Mouse (Mus musculus) brain, embryonic 14.5 days (tissue): ENCODE data around the gene Fzd7. TPM values are rescaled to one million over a fixed set of nuclear protein-coding genes. Genes with fewer than 3 reads are reported as not detected.

ENCODE experiments used
- DNase-seq: peaks from one replicate; pipeline ENCODE4 v3.0.0-alpha.2; 2011; ENCODE audit warnings: low read depth
- CTCF ChIP-seq: fragments of 200-500 bp; IDR thresholded peaks from 2 replicates; pipeline ENCODE4 v1.5.1; 2012; ENCODE audit warnings: inconsistent platforms, mild to moderate bottlenecking, moderate library complexity, borderline replicate concordance; ENCODE audit not compliant: insufficient read depth, insufficient read length; ENCODE audit errors: extremely low read depth
- POLR2A ChIP-seq: fragments of 200-500 bp; IDR thresholded peaks from 2 replicates; pipeline ENCODE4 v1.6.1; 2012; ENCODE audit warnings: mild to moderate bottlenecking, inconsistent platforms, borderline replicate concordance; ENCODE audit not compliant: poor library complexity, insufficient read depth, insufficient read length, severe bottlenecking; ENCODE audit errors: extremely low read depth
- polyA plus RNA-seq: library from polyadenylated mRNA; depleted of rRNA; stranded (reverse); fragments of >200 nt; gene quantifications from 2 replicates; pipeline ENCODE4 v1.2.3, GENCODE M21; 2012

The Fzd7 gene
- polyA plus RNA-seq, 1 experiment: 10.7 TPM

GRCm38 (mm10) chr1:59450896-59451295 is 31.3 kb upstream of the Fzd7 start:
- no peak for DNase-seq
- TF ChIP-seq POLR2A: no peak
- TF ChIP-seq CTCF: no peak

GRCm38 (mm10) chr1:59451584-59451983 is 30.6 kb upstream of the Fzd7 start:
- DNase-seq: no peak
- no peak for TF ChIP-seq POLR2A
- TF ChIP-seq CTCF: no peak

GRCm38 (mm10) chr1:59456825-59457224 is 25.4 kb upstream of the Fzd7 start:
- TF ChIP-seq CTCF: no peak
- TF ChIP-seq POLR2A: no peak
- DNase-seq: peak; percentile 47

- TF ChIP-seq CTCF (no peak), POLR2A (no peak)
- no peak for DNase-seq
Observed at GRCm38 (mm10) chr1:59457873-59458272, 24.4 kb upstream of the Fzd7 start.

GRCm38 (mm10) chr1:59458886-59459285 is 23.3 kb upstream of the Fzd7 start:
- no peak for DNase-seq
- no peak for TF ChIP-seq CTCF
- TF ChIP-seq POLR2A: no peak

- TF ChIP-seq POLR2A (no peak), CTCF (no peak)
- peak; percentile 72 for DNase-seq
Observed at GRCm38 (mm10) chr1:59464696-59465639, 17.3 kb upstream of the Fzd7 start.

GRCm38 (mm10) chr1:59465640-59466008 is 16.6 kb upstream of the Fzd7 start:
- DNase-seq: no peak
- TF ChIP-seq POLR2A: no peak
- TF ChIP-seq CTCF: no peak

GRCm38 (mm10) chr1:59469170-59469569 is 13.1 kb upstream of the Fzd7 start:
- peak; percentile 15 for DNase-seq
- no peak for TF ChIP-seq CTCF
- TF ChIP-seq POLR2A: no peak

GRCm38 (mm10) chr1:59470766-59471165 is 11.5 kb upstream of the Fzd7 start:
- TF ChIP-seq POLR2A: no peak
- TF ChIP-seq CTCF: no peak

GRCm38 (mm10) chr1:59472368-59473180 is 9.7 kb upstream of the Fzd7 start:
- peak; percentile 12 for DNase-seq
- TF ChIP-seq POLR2A: no peak
- no peak for TF ChIP-seq CTCF

More at GRCm38 (mm10) chr1:59470766-59471165, 11.5 kb upstream of the Fzd7 start:
- DNase-seq: no peak

- DNase-seq: no peak
- TF ChIP-seq POLR2A (no peak), CTCF (no peak)
Observed at GRCm38 (mm10) chr1:59473181-59473555, 9.1 kb upstream of the Fzd7 start.
